Mouse (Mus musculus) E14TG2a.4 (cell line): ENCODE data around the gene Mon2.

Experiments
- H3K27me3 ChIP-seq: 2 replicates; pipeline ENCODE4 v1.6.1; 2014; ENCODE audit warnings: low read length, control low read depth; ENCODE audit not compliant: insufficient read depth
- H3K36me3 ChIP-seq: 2 replicates; pipeline ENCODE4 v1.6.1; 2014; ENCODE audit warnings: low read length, control low read depth; ENCODE audit not compliant: insufficient read depth
- H3K4me1 ChIP-seq: replicated peaks from 2 replicates; pipeline ENCODE4 v1.6.1; 2014; ENCODE audit warnings: low read depth, low read length, control low read depth
- H3K4me3 ChIP-seq: replicated peaks from 2 replicates; pipeline ENCODE4 v1.5.1; 2014; ENCODE audit warnings: mild to moderate bottlenecking, low read length
- H3K9me3 ChIP-seq: 2 replicates; pipeline ENCODE4 v1.6.1; 2014; ENCODE audit warnings: low read length, control low read depth
- CTCF ChIP-seq: conservative IDR thresholded peaks from 2 replicates; pipeline ENCODE4 v1.5.1; 2014; ENCODE audit warnings: low read length
- NANOG ChIP-seq: IDR thresholded peaks from 2 replicates; pipeline ENCODE4 v1.6.1; 2014; ENCODE audit warnings: borderline replicate concordance, low read length, mixed read lengths
- POU5F1 ChIP-seq: IDR thresholded peaks from 2 replicates; pipeline ENCODE4 v1.6.1; 2014; ENCODE audit warnings: low read length, borderline replicate concordance

Gene Mon2

GRCm38 (mm10) chr10:122958699-122959098 lies 117.6 kb downstream of the Mon2 start:
- Histone ChIP-seq H3K36me3 (no peaks in the 10 kb centered on the region), H3K4me3 (no peak overlapping the region), H3K4me1 (peaks cover 37% of the 10 kb centered on the region), H3K9me3 (peaks cover 5% of the 10 kb centered on the region; the same call in 1 of the 2 replicates), H3K27me3 (peaks cover 26% of the 10 kb centered on the region)
- TF ChIP-seq CTCF (no peak), NANOG (no peak), POU5F1 (no peak)

GRCm38 (mm10) chr10:122957918-122958317 lies 118.4 kb downstream of the Mon2 start:
- Histone ChIP-seq H3K27me3 (peaks cover 19% of the 10 kb centered on the region), H3K36me3 (no peaks in the 10 kb centered on the region), H3K4me1 (peaks cover 31% of the 10 kb centered on the region), H3K9me3 (peaks cover 5% of the 10 kb centered on the region; the same call in 1 of the 2 replicates), H3K4me3 (no peak overlapping the region)
- no peak for TF ChIP-seq NANOG
- TF ChIP-seq POU5F1, result no peak
- TF ChIP-seq CTCF, result no peak

GRCm38 (mm10) chr10:122953576-122953975 lies 122.7 kb downstream of the Mon2 start:
- Histone ChIP-seq H3K4me1 (no peaks in the 10 kb centered on the region), H3K36me3 (no peaks in the 10 kb centered on the region), H3K9me3 (no peaks in the 10 kb centered on the region), H3K27me3 (no peaks in the 10 kb centered on the region; the same call in 1 of the 2 replicates), H3K4me3 (no peak overlapping the region)
- TF ChIP-seq NANOG (no peak), CTCF (no peak), POU5F1 (no peak)

DNA sequence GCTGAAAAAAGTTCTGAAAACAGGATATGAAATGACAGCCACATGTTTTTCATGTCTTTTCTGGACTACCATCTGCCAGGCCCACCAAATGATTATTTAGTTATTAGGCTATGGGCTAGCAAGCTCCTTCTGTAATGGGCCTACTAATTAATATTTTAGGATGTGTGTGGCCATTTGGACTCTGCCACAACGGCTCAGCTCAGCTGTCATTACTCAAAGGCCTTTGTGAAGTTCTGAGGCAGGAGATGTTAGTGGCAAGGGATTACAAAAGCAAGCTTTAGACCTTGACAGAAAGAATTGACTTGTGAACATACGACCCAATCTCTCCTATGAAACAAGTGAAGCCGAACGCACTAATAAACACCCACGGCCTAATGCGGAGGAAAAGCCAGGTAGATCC lies 125.3 kb downstream of the Mon2 start:
- no peak for TF ChIP-seq NANOG
- no peak for TF ChIP-seq POU5F1
- no peak for TF ChIP-seq CTCF
- H3K36me3 ChIP-seq, result no peaks in the 10 kb centered on the region
- no peaks in the 10 kb centered on the region for H3K27me3 ChIP-seq
- no peaks in the 10 kb centered on the region for H3K9me3 ChIP-seq
- H3K4me3 ChIP-seq, result no peak overlapping the region
- H3K4me1 ChIP-seq, result no peaks in the 10 kb centered on the region

DNA sequence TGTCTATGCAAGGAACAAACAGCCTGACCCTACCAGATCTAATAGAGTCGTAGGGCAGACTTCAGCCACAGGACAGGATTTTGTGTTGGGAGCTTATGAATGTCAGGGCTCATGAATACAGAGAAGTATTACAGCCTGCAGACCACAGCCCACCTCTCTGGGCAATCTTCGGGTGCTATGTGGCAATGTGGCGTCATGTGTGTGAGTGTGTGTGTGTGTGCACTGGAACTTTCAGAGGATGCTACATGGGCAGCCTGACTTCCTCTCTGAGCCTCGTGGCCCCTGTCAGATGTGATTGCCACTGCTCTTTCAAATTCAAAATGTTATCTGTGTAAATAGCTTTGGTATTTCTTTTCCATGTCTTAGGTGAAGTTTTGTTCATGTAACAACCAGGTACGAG lies 131.4 kb downstream of the Mon2 start:
- Histone ChIP-seq H3K4me3 (no peak overlapping the region), H3K4me1 (peaks cover 15% of the 10 kb centered on the region), H3K36me3 (no peaks in the 10 kb centered on the region), H3K27me3 (peaks cover 15% of the 10 kb centered on the region; the same call in 1 of the 2 replicates), H3K9me3 (no peaks in the 10 kb centered on the region)
- TF ChIP-seq CTCF, result no peak
- TF ChIP-seq NANOG, result no peak
- TF ChIP-seq POU5F1, result no peak

GRCm38 (mm10) chr10:122943824-122944223 lies 132.5 kb downstream of the Mon2 start:
- Histone ChIP-seq H3K36me3 (no peaks in the 10 kb centered on the region), H3K27me3 (peaks cover 21% of the 10 kb centered on the region; the same call in 1 of the 2 replicates), H3K9me3 (no peaks in the 10 kb centered on the region), H3K4me1 (peaks cover 15% of the 10 kb centered on the region), H3K4me3 (no peak overlapping the region)
- TF ChIP-seq POU5F1, result no peak
- TF ChIP-seq CTCF, result no peak
- no peak for TF ChIP-seq NANOG

DNA sequence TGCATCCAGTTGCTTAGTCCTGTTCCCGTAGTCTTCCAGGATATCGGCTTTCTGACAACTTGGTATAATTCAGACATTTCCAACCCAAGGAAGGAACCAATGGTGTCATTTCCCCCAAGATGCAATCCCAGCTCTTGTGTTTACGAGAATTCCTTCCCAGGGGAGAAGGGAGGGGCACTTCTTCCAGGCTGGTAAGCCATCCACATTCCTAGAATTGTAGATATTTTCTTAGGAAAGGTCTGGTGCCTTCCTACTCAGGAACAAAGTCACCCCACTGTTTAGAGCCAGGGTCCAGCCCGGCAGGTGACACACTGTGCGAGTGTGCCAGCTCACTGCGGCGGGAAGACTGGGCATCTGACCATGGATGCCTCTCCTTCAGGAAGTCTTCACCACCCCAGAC lies 133.5 kb downstream of the Mon2 start:
- Histone ChIP-seq H3K4me1 (peaks cover 15% of the 10 kb centered on the region), H3K9me3 (no peaks in the 10 kb centered on the region), H3K27me3 (peaks cover 21% of the 10 kb centered on the region; the same call in 1 of the 2 replicates), H3K4me3 (no peak overlapping the region), H3K36me3 (no peaks in the 10 kb centered on the region)
- TF ChIP-seq NANOG (no peak), POU5F1 (no peak), CTCF (no peak)
